Mouse (Mus musculus): Measurements from ENCODE around the gene Akap1. TPM values are rescaled to one million over a fixed set of nuclear protein-coding genes. Genes with fewer than 3 reads are reported as not detected.

Akap1 gene
- total and polyA plus RNA-seq, 2 experiments from 2014 or later: 54.0 to 125 TPM

GRCm38 (mm10) chr11:88904080-88904479, 39.7 kb upstream of the Akap1 start:
- WGBS: 30% methylated on average over 2 of the region's 2 CpGs
- Histone ChIP-seq H3K9me3 (replicated peaks; ENCODE audit: control insufficient read depth, low read length) (no peaks in the 10 kb centered on the region), H3K9ac (replicated peaks; ENCODE audit: low read depth, low read length) (no peak overlapping the region), H3K4me3 (ENCODE audit: low read depth, low read length) (no peak overlapping the region), H3K36me3 (replicated peaks; ENCODE audit: control insufficient read depth, insufficient read depth, low read length) (no peaks in the 10 kb centered on the region), H3K27me3 (ENCODE audit: control insufficient read depth, insufficient read depth, low read length) (no peaks in the 10 kb centered on the region), H3K27ac (ENCODE audit: low read depth) (no peak overlapping the region), H3K4me1 (ENCODE audit: control insufficient read depth, insufficient read depth) (peaks cover 30% of the 10 kb centered on the region), H3K4me2 (ENCODE audit: low read depth, low read length) (no peak overlapping the region)
- DNase-seq (ENCODE audit: low spot score) (no peak), ATAC-seq (ENCODE audit: insufficient read depth, low read depth) (no peak)
- no peak for TF ChIP-seq CTCF (IDR thresholded peaks at IDR 0.05; ENCODE audit: low read depth)
- TF ChIP-seq EP300 (IDR thresholded peaks at IDR 0.05; ENCODE audit: low read depth): no peak

GRCm38 (mm10) chr11:88902762-88903161, 38.4 kb upstream of the Akap1 start:
- TF ChIP-seq CTCF (IDR thresholded peaks at IDR 0.05; ENCODE audit: low read depth): no peak
- no peak for TF ChIP-seq EP300 (IDR thresholded peaks at IDR 0.05; ENCODE audit: low read depth)
- no peaks in the 10 kb centered on the region for H3K36me3 ChIP-seq (replicated peaks; ENCODE audit: control insufficient read depth, insufficient read depth, low read length)
- 38% methylated on average over 6 of the region's 6 CpGs for WGBS

DNA sequence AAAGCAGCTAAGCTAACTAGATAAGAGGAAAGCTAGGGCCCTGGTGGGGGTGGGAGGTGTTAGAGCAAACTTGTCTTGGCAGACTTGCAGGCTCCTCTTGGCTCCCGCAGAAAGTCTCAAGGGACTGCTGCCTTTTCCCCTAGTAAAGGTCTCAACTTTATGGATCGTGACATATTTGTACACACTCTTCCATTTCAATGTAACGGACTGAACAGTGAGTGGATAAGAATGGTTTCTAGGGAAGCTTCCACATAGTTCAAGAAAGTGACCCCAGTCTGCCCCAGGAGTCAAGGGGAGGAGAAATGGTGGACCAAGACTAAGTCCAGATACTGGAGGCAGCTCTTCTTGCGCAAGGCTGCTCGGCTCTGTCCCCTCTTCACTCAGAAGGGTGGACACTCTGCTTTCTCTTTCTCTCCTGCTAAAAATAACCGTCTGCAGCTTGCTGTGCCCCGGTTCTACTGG, 37.0 kb upstream of the Akap1 start:
- ATAC-seq (ENCODE audit: insufficient read depth, low read depth): peak; percentile 55
- peak overlapping the region; percentile 50 for H3K9ac ChIP-seq (replicated peaks; ENCODE audit: low read depth, low read length)
- peak overlapping the region; percentile 46 for H3K4me2 ChIP-seq (ENCODE audit: low read depth, low read length)
- H3K36me3 ChIP-seq (replicated peaks; ENCODE audit: control insufficient read depth, insufficient read depth, low read length): no peaks in the 10 kb centered on the region
- H3K27ac ChIP-seq (ENCODE audit: low read depth): peak overlapping the region; percentile 85
- H3K9me3 ChIP-seq (replicated peaks; ENCODE audit: control insufficient read depth, low read length): no peaks in the 10 kb centered on the region
- peaks cover 25% of the 10 kb centered on the region for H3K4me1 ChIP-seq (ENCODE audit: control insufficient read depth, insufficient read depth)
- H3K27me3 ChIP-seq (ENCODE audit: control insufficient read depth, insufficient read depth, low read length): no peaks in the 10 kb centered on the region
- DNase-seq (ENCODE audit: low spot score): peak; percentile 66
- WGBS: 20% methylated on average over 7 of the region's 7 CpGs
- no peak overlapping the region for H3K4me3 ChIP-seq (ENCODE audit: low read depth, low read length)
- TF ChIP-seq CTCF (IDR thresholded peaks at IDR 0.05; ENCODE audit: low read depth) (no peak), EP300 (IDR thresholded peaks at IDR 0.05; ENCODE audit: low read depth) (no peak)

More at GRCm38 (mm10) chr11:88902762-88903161, 38.4 kb upstream of the Akap1 start:
- H3K27me3 ChIP-seq (ENCODE audit: control insufficient read depth, insufficient read depth, low read length): no peaks in the 10 kb centered on the region
- ATAC-seq (ENCODE audit: insufficient read depth, low read depth) (no peak), DNase-seq (ENCODE audit: low spot score) (no peak)
- H3K9ac ChIP-seq (replicated peaks; ENCODE audit: low read depth, low read length): no peak overlapping the region
- H3K27ac ChIP-seq (ENCODE audit: low read depth): peak overlapping the region; percentile 85
- no peaks in the 10 kb centered on the region for H3K9me3 ChIP-seq (replicated peaks; ENCODE audit: control insufficient read depth, low read length)
- H3K4me3 ChIP-seq (ENCODE audit: low read depth, low read length): no peak overlapping the region
- H3K4me2 ChIP-seq (ENCODE audit: low read depth, low read length): no peak overlapping the region
- H3K4me1 ChIP-seq (ENCODE audit: control insufficient read depth, insufficient read depth): peaks cover 25% of the 10 kb centered on the region

- ATAC-seq (ENCODE audit: insufficient read depth, low read depth) (no peak), DNase-seq (ENCODE audit: low spot score) (no peak)
- Histone ChIP-seq H3K4me2 (ENCODE audit: low read depth, low read length) (no peak overlapping the region), H3K9me3 (replicated peaks; ENCODE audit: control insufficient read depth, low read length) (no peaks in the 10 kb centered on the region), H3K4me1 (ENCODE audit: control insufficient read depth, insufficient read depth) (peaks cover 25% of the 10 kb centered on the region), H3K4me3 (ENCODE audit: low read depth, low read length) (no peak overlapping the region), H3K27ac (ENCODE audit: low read depth) (no peak overlapping the region), H3K9ac (replicated peaks; ENCODE audit: low read depth, low read length) (no peak overlapping the region), H3K36me3 (replicated peaks; ENCODE audit: control insufficient read depth, insufficient read depth, low read length) (no peaks in the 10 kb centered on the region), H3K27me3 (ENCODE audit: control insufficient read depth, insufficient read depth, low read length) (no peaks in the 10 kb centered on the region)
- WGBS: 93% methylated on average over 6 of the region's 6 CpGs
- no peak for TF ChIP-seq CTCF (IDR thresholded peaks at IDR 0.05; ENCODE audit: low read depth)
- no peak for TF ChIP-seq EP300 (IDR thresholded peaks at IDR 0.05; ENCODE audit: low read depth)
These were observed 35.2 kb upstream of the Akap1 start for GRCm38 (mm10) chr11:88899561-88899960.

DNA sequence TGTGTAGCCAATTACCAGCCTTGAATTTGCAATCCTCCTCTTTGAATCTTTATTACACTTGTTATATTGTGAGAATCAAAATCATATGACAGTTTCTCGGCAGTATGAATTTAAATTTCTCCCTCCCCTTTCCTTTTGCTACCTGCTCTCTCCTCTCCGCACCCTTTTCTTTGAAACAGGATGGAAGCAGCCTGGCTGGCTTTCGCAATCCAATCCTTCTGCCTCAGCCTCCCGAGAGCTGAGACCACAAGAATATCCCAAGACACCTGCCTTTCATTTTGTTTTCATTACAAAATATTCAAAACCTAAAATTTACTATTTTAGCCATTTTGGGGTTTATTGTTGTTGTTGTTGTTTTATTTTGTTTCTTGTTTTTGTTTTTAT, 34.0 kb upstream of the Akap1 start:
- Histone ChIP-seq H3K36me3 (replicated peaks; ENCODE audit: control insufficient read depth, insufficient read depth, low read length) (no peaks in the 10 kb centered on the region), H3K27ac (ENCODE audit: low read depth) (no peak overlapping the region), H3K4me3 (ENCODE audit: low read depth, low read length) (no peak overlapping the region), H3K27me3 (ENCODE audit: control insufficient read depth, insufficient read depth, low read length) (no peaks in the 10 kb centered on the region), H3K9me3 (replicated peaks; ENCODE audit: control insufficient read depth, low read length) (no peaks in the 10 kb centered on the region), H3K4me2 (ENCODE audit: low read depth, low read length) (no peak overlapping the region), H3K9ac (replicated peaks; ENCODE audit: low read depth, low read length) (no peak overlapping the region), H3K4me1 (ENCODE audit: control insufficient read depth, insufficient read depth) (peaks cover 24% of the 10 kb centered on the region)
- DNase-seq (ENCODE audit: low spot score) (no peak), ATAC-seq (ENCODE audit: insufficient read depth, low read depth) (no peak)
- TF ChIP-seq EP300 (IDR thresholded peaks at IDR 0.05; ENCODE audit: low read depth) (no peak), CTCF (IDR thresholded peaks at IDR 0.05; ENCODE audit: low read depth) (no peak)
- WGBS: 89% methylated on average over 4 of the region's 4 CpGs

Data from heart, postnatal 0 days (tissue).